Mouse (Mus musculus) thymus, adult 2 months (tissue): Measurements from ENCODE around the gene Lcat. TPM values are rescaled to one million over a fixed set of nuclear protein-coding genes. Genes with fewer than 3 reads are reported as not detected.
A peak's percentile ranks its signal among the peaks of the same experiment; 100 is the strongest.
"Not testable (repeated sequence)": the region's sequence is repeated elsewhere in the genome, so short reads cannot be mapped to it uniquely, and the experiment has no call there.

Experiments
- DNase-seq: peaks from one replicate; pipeline ENCODE4 v3.0.0; 2021
- H3K27ac ChIP-seq: fragments of 200-500 bp; 2 replicates; pipeline ENCODE4 v1.5.1; 2012; ENCODE audit warnings: low read length, control low read depth; ENCODE audit not compliant: control insufficient read depth, insufficient read depth
- H3K27me3 ChIP-seq: fragments of 200-500 bp; 2 replicates; pipeline ENCODE4 v1.6.1; 2012; ENCODE audit warnings: mild to moderate bottlenecking, low read length, moderate library complexity, mixed read lengths; ENCODE audit not compliant: control insufficient read depth, insufficient read depth
- H3K36me3 ChIP-seq: fragments of 200-500 bp; 2 replicates; pipeline ENCODE4 v1.6.1; 2012; ENCODE audit warnings: mild to moderate bottlenecking, low read length, moderate library complexity; ENCODE audit not compliant: control insufficient read depth, insufficient read depth
- H3K4me1 ChIP-seq: fragments of 200-500 bp; replicated peaks from 2 replicates; pipeline ENCODE4 v1.6.1; 2012; ENCODE audit warnings: low read length; ENCODE audit not compliant: control insufficient read depth, insufficient read depth
- H3K4me3 ChIP-seq: fragments of 200-500 bp; 2 replicates; pipeline ENCODE4 v1.5.1; 2012; ENCODE audit warnings: mild to moderate bottlenecking, low read length, control low read depth, moderate library complexity; ENCODE audit not compliant: control insufficient read depth, insufficient read depth
- CTCF ChIP-seq: fragments of 200-500 bp; IDR thresholded peaks from 2 replicates; pipeline ENCODE4 v1.5.1; 2012; ENCODE audit warnings: mild to moderate bottlenecking, control low read depth, low read length, moderate library complexity, borderline replicate concordance; ENCODE audit not compliant: control insufficient read depth, poor library complexity, insufficient read depth; ENCODE audit errors: extremely low read depth
- POLR2A ChIP-seq: fragments of 200-500 bp; IDR thresholded peaks from 2 replicates; pipeline ENCODE4 v1.6.1; 2012; ENCODE audit warnings: mild to moderate bottlenecking, low read length, control low read depth, moderate library complexity; ENCODE audit not compliant: control insufficient read depth, poor library complexity, insufficient read depth; ENCODE audit errors: extremely low read depth
- WGBS: fragments of 180-500 bp; shearing (Covaris S2); methylation state at CpG from one replicate; pipeline ENCODE4 v1.1.7; 2018; 5-methylcytosine and 5-hydroxymethylcytosine counted together
- polyA plus RNA-seq: library from polyadenylated mRNA; depleted of rRNA; stranded (reverse); fragments of >200 nt; gene quantifications from 2 replicates; pipeline ENCODE4 v1.2.3, GENCODE M21; 2012; rRNA removed

Gene Lcat
- polyA plus RNA-seq: 5.3 and 6.0 TPM in 2 replicates

GRCm38 (mm10) chr8:105943321-105943739, at the start of gene Lcat:
TSS of gene Lcat (minus strand) at chr8:105943382.
- no peak for TF ChIP-seq CTCF
- TF ChIP-seq POLR2A: no peak
- H3K27me3 ChIP-seq: no peaks in the 10 kb centered on the region
- H3K27ac ChIP-seq: no peak within 1 kb of the TSS
- peaks cover 17% of the 10 kb centered on the region for H3K36me3 ChIP-seq
- H3K4me3 ChIP-seq: no peak within 1 kb of the TSS
- DNase-seq: no peak
- WGBS: 95% methylated on average over 8 of the region's 8 CpGs
- H3K4me1 ChIP-seq: peaks cover 9% of the 10 kb centered on the region

DNA sequence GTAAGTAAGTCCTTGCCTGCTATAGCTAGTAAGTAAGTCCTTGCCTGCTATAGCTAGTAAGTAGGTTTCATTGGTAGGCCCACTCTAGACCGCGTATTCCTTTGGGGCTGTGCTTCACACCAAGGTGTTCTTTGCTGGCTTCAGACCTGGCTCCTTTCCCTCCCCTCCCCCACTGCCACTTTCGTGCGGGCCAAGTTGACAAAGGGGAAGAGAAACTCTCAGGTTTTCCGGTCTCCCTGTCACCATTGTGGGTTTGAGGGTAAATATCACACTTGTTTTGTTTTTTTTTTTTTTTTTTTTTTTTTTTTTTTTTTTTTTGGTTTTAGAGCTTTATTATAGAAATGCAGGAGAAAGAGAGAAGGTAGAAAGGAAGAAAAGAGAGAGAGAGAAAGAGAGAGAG, 49.3 kb upstream of the Lcat start:
- Histone ChIP-seq H3K4me1 (peaks cover 29% of the 10 kb centered on the region), H3K4me3 (no peak overlapping the region), H3K27me3 (no peaks in the 10 kb centered on the region), H3K36me3 (no peaks in the 10 kb centered on the region), H3K27ac (peak overlapping the region; percentile 78)
- peak; percentile 81 for DNase-seq
- WGBS: 29% methylated on average over 5 of the region's 5 CpGs
- TF ChIP-seq CTCF: no peak
- no peak for TF ChIP-seq POLR2A

DNA sequence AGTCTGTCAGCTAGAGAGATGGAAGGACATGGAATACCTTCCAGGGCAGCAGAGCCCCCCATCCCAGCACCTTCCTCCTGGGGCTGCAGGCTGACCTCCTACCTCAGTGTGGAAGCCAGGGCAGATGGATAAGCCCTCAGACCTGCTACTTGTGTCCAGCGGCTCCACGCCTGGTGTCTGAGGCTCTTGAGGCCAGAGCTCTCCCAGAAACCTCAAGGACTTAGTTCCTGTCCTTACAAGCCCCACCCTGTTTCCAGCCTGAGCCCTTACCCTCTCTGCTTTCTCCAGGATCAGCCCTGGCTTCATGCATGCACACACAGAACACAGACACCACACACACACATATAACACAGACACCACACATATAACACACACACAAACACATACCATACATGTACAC, 48.4 kb upstream of the Lcat start:
- 80% methylated on average over 2 of the region's 2 CpGs for WGBS
- no peak overlapping the region for H3K4me3 ChIP-seq
- no peak overlapping the region for H3K27ac ChIP-seq
- DNase-seq: peak; percentile 20
- H3K36me3 ChIP-seq: no peaks in the 10 kb centered on the region
- H3K4me1 ChIP-seq: peaks cover 28% of the 10 kb centered on the region
- TF ChIP-seq CTCF (no peak), POLR2A (no peak)
- no peaks in the 10 kb centered on the region for H3K27me3 ChIP-seq

- TF ChIP-seq POLR2A (no peak), CTCF (peak; percentile 82; the same call in 1 of the 2 replicates)
- 17% methylated on average over 15 of the region's 15 CpGs for WGBS
- peak within 1 kb of the TSS; percentile 9 for H3K27ac ChIP-seq
- no peaks in the 10 kb centered on the region for H3K36me3 ChIP-seq
- no peaks in the 10 kb centered on the region for H3K27me3 ChIP-seq
- H3K4me1 ChIP-seq: peaks cover 22% of the 10 kb centered on the region
- H3K4me3 ChIP-seq: no peak within 1 kb of the TSS
- DNase-seq: peak; percentile 87
Observed at GRCm38 (mm10) chr8:105990856-105991387, 47.7 kb upstream of the Lcat start, which contains the start of gene Dus2. TSS of gene Dus2 (plus strand) at chr8:105991337.

DNA sequence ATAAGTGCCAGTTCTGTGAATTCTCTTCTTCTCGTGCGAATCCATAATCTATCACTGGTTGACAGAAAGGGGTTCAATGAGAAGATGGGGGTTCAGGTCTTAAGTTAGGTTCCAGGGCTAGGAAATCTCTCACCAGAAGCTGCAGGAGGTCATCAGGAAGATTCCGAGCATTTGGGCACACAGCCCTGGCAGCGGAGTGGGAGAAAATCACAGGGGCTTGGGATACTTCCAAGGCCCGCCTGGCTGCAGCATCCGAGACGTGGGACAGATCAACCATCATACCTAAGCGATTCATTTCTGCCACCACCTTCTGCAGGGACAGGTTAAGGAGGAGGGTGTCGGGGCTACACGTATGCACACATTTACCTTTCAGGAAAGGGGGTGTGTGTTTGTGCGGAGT, 45.4 kb upstream of the Lcat start:
- Histone ChIP-seq H3K27me3 (no peaks in the 10 kb centered on the region), H3K4me1 (peaks cover 19% of the 10 kb centered on the region), H3K36me3 (no peaks in the 10 kb centered on the region), H3K27ac (no peak overlapping the region), H3K4me3 (no peak overlapping the region)
- DNase-seq: no peak
- 93% methylated on average over 11 of the region's 11 CpGs for WGBS
- TF ChIP-seq POLR2A (no peak), CTCF (no peak)

GRCm38 (mm10) chr8:105983406-105983805, 40.2 kb upstream of the Lcat start:
- not testable (repeated sequence) for DNase-seq, H3K4me1 ChIP-seq, H3K27ac ChIP-seq, H3K4me3 ChIP-seq, H3K36me3 ChIP-seq, H3K27me3 ChIP-seq
- 35% methylated on average over 11 of the region's 11 CpGs for WGBS

- no peaks in the 10 kb centered on the region for H3K27me3 ChIP-seq
- H3K4me1 ChIP-seq: peaks cover 4% of the 10 kb centered on the region; the same call in 1 of the 2 replicates
- TF ChIP-seq CTCF (no peak), POLR2A (no peak)
- H3K27ac ChIP-seq: no peak overlapping the region
- no peak overlapping the region for H3K4me3 ChIP-seq
- 89% methylated on average over 1 of the region's 1 CpGs for WGBS
- no peaks in the 10 kb centered on the region for H3K36me3 ChIP-seq
- no peak for DNase-seq
Observed at GRCm38 (mm10) chr8:105981146-105981545, 38.0 kb upstream of the Lcat start.
